Mouse (Mus musculus): ENCODE measurements around the gene Nek8.

Gene Nek8

GRCm38 (mm10) chr11:78152299-78153231 is 23.9 kb downstream of the Nek8 start:
- POLR2A ChIA-PET: interaction anchor here in 3 of 4 experiments (0.6 to 3.4 kb wide), 14 partner anchors 9 to 1013 kb away, joined by 3 to 18 read pairs (median 3); partner anchors contain the start of genes Rpl23a (in 2 of the 3), Eral1 (in 1 of the 3), Fam222b (in 1 of the 3) and Nek8 (in 1 of the 3)
- CTCF ChIA-PET: interaction anchor here in 2 of 4 experiments (0.5 to 0.6 kb wide), 2 partner anchors 168 to 439 kb away, joined by 3 to 6 read pairs; no protein-coding TSS in a partner anchor

- ChIA-PET POLR2A (interaction anchor here in 3 of 4 experiments (0.6 to 2.0 kb wide), 7 partner anchors 12 to 324 kb away, joined by 3 to 7 read pairs (median 4); partner anchors contain the start of genes Eral1 (in 1 of the 3), Nek8 (in 1 of the 3), Rpl23a (in 1 of the 3) and Tlcd1 (in 1 of the 3)), CTCF (interaction anchor here in 1 of 4 experiments (1.2 kb wide), 1 partner anchor 48 kb away, joined by 9 read pairs; no protein-coding TSS in a partner anchor)
Measured at GRCm38 (mm10) chr11:78151161-78151560, 25.3 kb downstream of the Nek8 start.

GRCm38 (mm10) chr11:78146707-78147543 is 29.6 kb downstream of the Nek8 start:
- ChIA-PET CTCF (interaction anchor here (0.6 to 4.3 kb wide), 19 partner anchors 9 to 178 kb away, joined by 3 to 23 read pairs (median 4); partner anchors contain the start of genes Eral1 (in 1 of the 4), Nek8 (in 1 of the 4) and Tlcd1 (in 1 of the 4)), POLR2A (interaction anchor here (0.6 to 8.0 kb wide), 43 partner anchors 9 to 253 kb away, joined by 3 to 83 read pairs (median 4); partner anchors contain the start of genes Eral1 (in 2 of the 4), Fam222b (in 2 of the 4), Flot2 (in 2 of the 4) and Nek8 (in 2 of the 4))

DNA sequence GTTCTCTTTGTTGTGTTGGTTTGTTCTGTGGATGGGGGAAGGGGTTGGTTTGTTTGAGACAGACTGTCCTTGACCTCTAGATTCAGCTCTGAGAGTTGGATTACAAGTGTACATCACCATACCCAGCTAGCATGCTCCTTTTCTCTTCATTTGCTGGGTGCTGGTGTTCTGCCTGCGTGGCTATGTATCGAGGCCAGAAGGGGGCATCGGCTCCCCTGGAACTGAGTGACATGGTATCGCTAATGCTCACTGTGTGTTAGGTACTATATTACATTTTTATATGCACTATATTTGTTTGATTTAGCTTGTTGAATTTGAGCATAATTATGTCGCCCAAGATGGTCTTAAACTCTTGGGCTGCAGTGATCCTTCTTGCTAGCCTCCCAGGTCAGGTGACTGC is 30.3 kb downstream of the Nek8 start:
- CTCF ChIA-PET: interaction anchor here (0.6 to 4.3 kb wide), 25 partner anchors 8 to 675 kb away, joined by 3 to 23 read pairs (median 4); partner anchors contain the start of genes Fam222b (in 2 of the 4) and Eral1 (in 1 of the 4)

GRCm38 (mm10) chr11:78143520-78143919 is 33.0 kb downstream of the Nek8 start:
- CTCF ChIA-PET: interaction anchor here in 1 of 4 experiments (0.7 to 1.0 kb wide), 4 partner anchors 15 to 124 kb away, joined by 3 to 5 read pairs (median 4); no protein-coding TSS in a partner anchor
- POLR2A ChIA-PET: interaction anchor here (0.6 to 8.0 kb wide), 19 partner anchors 10 to 129 kb away, joined by 3 to 83 read pairs (median 4); no protein-coding TSS in a partner anchor

More for the DNA sequence above, 30.3 kb downstream of the Nek8 start:
- POLR2A ChIA-PET: interaction anchor here (0.7 to 8.0 kb wide), 45 partner anchors 9 to 252 kb away, joined by 3 to 83 read pairs (median 5); partner anchors contain the start of genes Eral1 (in 2 of the 4), Fam222b (in 2 of the 4), Flot2 (in 2 of the 4) and Nek8 (in 2 of the 4)

- ChIA-PET POLR2A (interaction anchor here in 2 of 4 experiments (0.7 to 2.4 kb wide), 15 partner anchors 9 to 60 kb away, joined by 3 to 11 read pairs (median 3); partner anchors contain the start of genes Eral1 (in 1 of the 2) and Fam222b (in 1 of the 2)), CTCF (interaction anchor here in 1 of 4 experiments (0.7 to 1.7 kb wide), 2 partner anchors 18 to 38 kb away, joined by 3 to 4 read pairs; no protein-coding TSS in a partner anchor)
Measured at GRCm38 (mm10) chr11:78140665-78141064, 35.8 kb downstream of the Nek8 start.

DNA sequence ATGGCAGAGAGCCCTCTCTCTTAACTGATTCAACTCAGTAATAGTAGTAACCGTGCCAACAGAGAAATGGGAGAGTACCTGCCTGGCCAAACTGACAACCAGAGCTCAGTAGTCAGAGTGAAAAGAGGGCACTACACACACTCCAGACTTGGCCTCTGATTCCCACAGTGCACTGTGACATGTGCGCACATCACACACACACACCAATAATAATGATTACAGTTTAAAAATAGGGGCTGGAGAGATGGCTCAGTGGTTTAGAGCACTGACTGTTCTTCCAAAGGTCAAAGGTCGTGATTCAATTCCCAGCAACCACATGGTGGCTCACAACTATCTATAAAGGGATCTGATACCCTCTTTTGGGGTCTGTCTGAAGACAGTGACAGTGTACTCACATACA is 38.5 kb downstream of the Nek8 start:
- ChIA-PET POLR2A (interaction anchor here (0.5 to 10.1 kb wide), 22 partner anchors 7 to 691 kb away, joined by 3 to 83 read pairs (median 4); partner anchors contain the start of genes Phf12 (in 1 of the 4), Rpl23a (in 1 of the 4) and Traf4 (in 1 of the 4)), CTCF (interaction anchor here in 1 of 4 experiments (1.1 to 2.2 kb wide), 4 partner anchors 9 to 35 kb away, joined by 3 to 11 read pairs (median 7); no protein-coding TSS in a partner anchor)

DNA sequence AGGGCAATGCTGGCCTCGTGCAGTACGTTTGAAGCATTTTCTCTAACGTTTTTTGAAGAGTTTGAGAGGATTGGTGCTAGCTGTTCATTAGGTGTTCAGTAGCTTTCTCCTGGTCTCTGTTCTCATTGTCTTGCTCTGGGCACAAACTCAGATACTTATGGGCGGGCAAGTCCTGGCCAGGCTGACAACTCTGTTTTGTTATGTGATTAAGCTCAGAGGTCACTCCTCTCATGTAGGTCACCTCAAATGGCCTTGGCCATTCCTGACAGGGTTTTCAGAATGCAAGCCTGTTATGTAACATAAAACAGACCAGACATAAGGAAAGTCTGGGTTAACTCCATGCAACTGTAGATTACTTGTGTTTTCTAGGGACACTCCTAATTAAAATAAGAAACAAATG is 38.9 kb downstream of the Nek8 start:
- CTCF ChIA-PET: interaction anchor here in 1 of 4 experiments (0.7 to 2.2 kb wide), 5 partner anchors 10 to 35 kb away, joined by 3 to 11 read pairs (median 6); no protein-coding TSS in a partner anchor

DNA sequence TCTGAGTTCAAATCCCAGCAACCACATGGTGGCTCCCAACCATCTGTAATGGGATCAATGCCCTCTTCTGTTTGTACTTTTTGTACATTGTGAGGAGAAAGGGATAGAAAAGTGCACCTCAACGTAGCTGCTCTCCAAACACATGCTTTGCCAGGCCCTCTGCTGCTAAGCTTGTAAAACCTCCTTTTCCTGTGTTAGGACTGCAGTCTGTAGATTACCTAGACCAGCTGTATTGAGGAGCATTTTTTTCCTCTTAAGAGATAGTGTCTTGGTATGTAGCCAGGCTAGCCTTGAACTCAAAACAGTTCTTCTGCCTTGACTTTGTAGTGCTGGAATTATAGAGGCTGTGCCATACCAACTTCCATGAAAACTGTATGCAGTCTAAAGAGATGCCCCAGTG is 40.3 kb downstream of the Nek8 start:
- ChIA-PET CTCF (no interaction called here), POLR2A (interaction anchor here in 2 of 4 experiments (1.2 to 10.1 kb wide), 3 partner anchors 9 to 112 kb away, joined by 3 to 83 read pairs (median 3); no protein-coding TSS in a partner anchor)

More for the DNA sequence above, 38.9 kb downstream of the Nek8 start:
- POLR2A ChIA-PET: interaction anchor here (0.5 to 10.1 kb wide), 27 partner anchors 7 to 156 kb away, joined by 3 to 83 read pairs (median 4); partner anchors contain the start of genes Rpl23a (in 2 of the 4), Eral1 (in 1 of the 4) and Traf4 (in 1 of the 4)

GRCm38 (mm10) chr11:78135314-78135713 is 41.2 kb downstream of the Nek8 start:
- ChIA-PET CTCF (interaction anchor here in 1 of 4 experiments (1.0 kb wide), 1 partner anchor 32 kb away, joined by 3 read pairs; no protein-coding TSS in a partner anchor), POLR2A (interaction anchor here in 3 of 4 experiments (1.2 to 10.1 kb wide), 7 partner anchors 9 to 113 kb away, joined by 3 to 83 read pairs (median 7); partner anchors contain the start of gene Fam222b (in 1 of the 3))

- ChIA-PET POLR2A (interaction anchor here in 3 of 4 experiments (0.6 to 10.1 kb wide), 21 partner anchors 9 to 220 kb away, joined by 3 to 83 read pairs (median 5); partner anchors contain the start of genes Eral1 (in 2 of the 3), Fam222b (in 1 of the 3), Nek8 (in 1 of the 3) and Rpl23a (in 1 of the 3)), CTCF (interaction anchor here (0.6 to 1.2 kb wide), 7 partner anchors 12 to 123 kb away, joined by 3 to 4 read pairs (median 3); no protein-coding TSS in a partner anchor)
Measured at GRCm38 (mm10) chr11:78134344-78134743, 42.1 kb downstream of the Nek8 start.

DNA sequence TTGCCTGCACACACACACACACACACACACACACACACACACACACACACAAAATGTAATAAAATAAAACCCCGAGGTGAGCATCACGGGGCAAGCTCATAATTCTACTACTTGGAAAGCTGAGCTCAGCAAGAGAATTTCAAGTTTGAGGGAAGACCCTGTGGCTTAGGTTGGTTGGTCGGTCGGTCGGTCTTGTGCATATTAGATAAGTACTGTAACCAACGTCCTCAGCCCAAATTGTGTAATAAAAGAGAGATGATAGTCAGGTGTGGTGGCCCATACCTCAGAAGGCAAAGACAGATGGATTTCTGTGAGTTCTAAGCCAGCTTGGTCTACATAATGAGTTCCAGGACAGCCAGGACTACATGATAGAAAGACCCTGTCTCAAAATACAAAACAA is 42.6 kb downstream of the Nek8 start:
- CTCF ChIA-PET: interaction anchor here (0.6 to 1.5 kb wide), 9 partner anchors 12 to 122 kb away, joined by 3 to 4 read pairs (median 3); no protein-coding TSS in a partner anchor
- POLR2A ChIA-PET: interaction anchor here in 3 of 4 experiments (0.6 to 10.1 kb wide), 25 partner anchors 9 to 220 kb away, joined by 3 to 83 read pairs (median 5); partner anchors contain the start of genes Eral1 (in 2 of the 3), Fam222b (in 2 of the 3), Nek8 (in 1 of the 3) and Rpl23a (in 1 of the 3)

GRCm38 (mm10) chr11:78129458-78129857 is 47.0 kb downstream of the Nek8 start:
- CTCF ChIA-PET: no interaction called here

GRCm38 (mm10) chr11:78126739-78127138 is 49.7 kb downstream of the Nek8 start:
- ChIA-PET POLR2A (interaction anchor here in 1 of 4 experiments (0.9 kb wide), 1 partner anchor 19 kb away, joined by 3 read pairs; no protein-coding TSS in a partner anchor), CTCF (no interaction called here)

More at GRCm38 (mm10) chr11:78129458-78129857, 47.0 kb downstream of the Nek8 start:
- POLR2A ChIA-PET: interaction anchor here in 2 of 4 experiments (0.6 to 10.1 kb wide), 9 partner anchors 8 to 222 kb away, joined by 3 to 83 read pairs (median 3); partner anchors contain the start of genes Fam222b (in 1 of the 2) and Rpl23a (in 1 of the 2)

DNA sequence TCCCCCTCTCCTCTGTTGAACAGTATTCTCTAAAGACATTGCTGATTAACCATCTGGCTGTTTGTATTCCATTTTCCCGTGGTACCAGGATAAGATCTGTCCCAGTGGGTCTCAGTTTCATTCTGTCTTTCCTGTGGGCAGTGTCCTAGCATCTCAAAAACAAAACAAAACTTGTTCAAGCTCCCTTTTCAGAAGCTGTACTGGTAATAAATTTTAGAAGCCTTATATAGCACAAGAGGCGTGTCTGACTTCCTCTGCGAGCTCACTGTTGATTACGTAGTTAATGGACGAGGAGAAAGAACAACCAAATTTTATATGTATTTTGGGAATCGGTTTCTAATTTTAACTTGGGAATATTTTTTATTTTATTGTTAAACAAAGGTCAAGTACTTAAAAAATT is 50.8 kb downstream of the Nek8 start:
- ChIA-PET CTCF (interaction anchor here in 1 of 4 experiments (0.5 kb wide), 1 partner anchor 45 kb away, joined by 5 read pairs; no protein-coding TSS in a partner anchor), POLR2A (interaction anchor here in 3 of 4 experiments (0.6 to 1.8 kb wide), 10 partner anchors 9 to 250 kb away, joined by 3 to 9 read pairs (median 4); partner anchors contain the start of genes Fam222b (in 2 of the 3), Nek8 (in 1 of the 3) and Tlcd1 (in 1 of the 3))

- ChIA-PET CTCF (interaction anchor here in 3 of 4 experiments (0.5 to 0.8 kb wide), 5 partner anchors 9 to 55 kb away, joined by 3 to 19 read pairs (median 4); no protein-coding TSS in a partner anchor), POLR2A (interaction anchor here (0.7 to 2.4 kb wide), 20 partner anchors 8 to 176 kb away, joined by 3 to 11 read pairs (median 3); partner anchors contain the start of genes Fam222b (in 1 of the 4) and Rpl23a (in 1 of the 4))
Measured at GRCm38 (mm10) chr11:78123782-78124181, 52.7 kb downstream of the Nek8 start.

Data from embryonic stem cell, embryonic (primary cell).